Mouse (Mus musculus): Measurements from ENCODE around the gene Grik4.

Grik4 gene

GRCm38 (mm10) chr9:42742385-42742784 is 201.9 kb downstream of the Grik4 start:
- DNase-seq (ENCODE audit: low spot score), result no peak

GRCm38 (mm10) chr9:42736697-42737335 is 207.5 kb downstream of the Grik4 start:
- no peak for DNase-seq (ENCODE audit: low spot score)

GRCm38 (mm10) chr9:42735086-42735485 is 209.2 kb downstream of the Grik4 start:
- no peak for DNase-seq (ENCODE audit: low spot score)

GRCm38 (mm10) chr9:42732731-42733318 is 211.5 kb downstream of the Grik4 start:
- DNase-seq (ENCODE audit: low spot score), result no peak

DNA sequence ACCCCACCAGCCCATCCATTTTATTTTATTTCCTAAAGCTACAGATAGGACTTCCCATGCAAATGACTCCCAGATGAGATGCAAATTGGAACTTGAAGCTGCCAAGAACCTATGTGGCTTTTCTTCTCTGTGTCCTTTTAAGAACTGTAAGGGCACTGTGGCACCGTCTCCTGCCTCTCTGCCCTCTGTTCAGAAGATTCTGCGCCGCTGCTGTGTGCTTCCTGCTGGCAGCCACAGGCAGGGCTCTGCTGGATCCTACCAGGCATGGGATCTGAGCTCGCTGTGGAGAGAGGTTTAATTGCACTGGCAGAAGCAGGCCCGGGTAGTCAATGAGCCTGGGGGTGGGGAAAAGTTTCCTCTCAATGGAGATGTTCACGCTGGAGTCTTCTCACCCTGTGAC is 215.8 kb downstream of the Grik4 start:
- no peak for DNase-seq (ENCODE audit: low spot score)

GRCm38 (mm10) chr9:42727661-42728060 is 216.6 kb downstream of the Grik4 start:
- DNase-seq (ENCODE audit: low spot score), result no peak

DNA sequence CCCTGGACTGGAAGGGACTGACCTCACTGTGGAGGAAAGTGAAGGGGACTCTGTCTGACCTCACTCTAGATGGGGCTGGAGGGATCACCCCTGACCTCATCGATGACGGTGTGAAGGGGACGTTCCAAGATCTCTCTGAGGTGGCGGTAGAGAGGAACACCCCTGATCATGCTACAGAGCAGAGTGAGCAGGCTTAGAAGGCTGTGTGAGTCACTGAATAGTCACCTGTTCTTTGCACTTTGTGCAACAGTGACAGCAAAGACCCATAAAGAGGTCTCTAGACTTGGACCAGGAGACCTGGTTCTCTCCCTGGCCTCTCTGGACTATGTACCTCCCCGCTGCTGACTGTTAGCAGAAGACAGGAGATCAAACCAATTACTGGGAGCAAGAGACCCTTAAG is 217.1 kb downstream of the Grik4 start:
- no peak for DNase-seq (ENCODE audit: low spot score)

GRCm38 (mm10) chr9:42724099-42724498 is 220.2 kb downstream of the Grik4 start:
- no peak for DNase-seq (ENCODE audit: low spot score)

GRCm38 (mm10) chr9:42722501-42722900 is 221.8 kb downstream of the Grik4 start:
- no peak for DNase-seq (ENCODE audit: low spot score)

- no peak for DNase-seq (ENCODE audit: low spot score)
Measured at GRCm38 (mm10) chr9:42721718-42722117, 222.6 kb downstream of the Grik4 start.

DNA sequence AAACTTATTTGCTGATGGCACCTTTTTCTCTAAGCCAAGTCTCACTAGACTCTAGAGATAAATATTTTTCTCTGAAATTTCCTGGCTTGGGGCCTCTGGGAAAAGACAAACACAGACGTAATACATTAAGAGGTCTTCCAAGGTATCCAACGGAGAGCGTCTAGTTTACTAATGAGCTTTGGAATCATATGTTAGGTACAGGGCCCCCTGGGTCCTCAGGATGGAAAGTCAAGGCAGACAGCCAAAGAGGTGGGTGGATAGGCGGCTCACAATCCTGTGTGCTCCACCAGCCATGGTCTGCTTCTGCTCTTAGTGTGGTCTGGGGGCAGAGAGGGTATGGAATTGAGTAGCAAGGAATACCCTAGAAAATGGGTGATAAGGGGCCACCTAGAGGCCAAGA is 223.1 kb downstream of the Grik4 start:
- no peak for DNase-seq (ENCODE audit: low spot score)

- DNase-seq (ENCODE audit: low spot score), result no peak
Measured at GRCm38 (mm10) chr9:42713912-42714311, 230.4 kb downstream of the Grik4 start.

GRCm38 (mm10) chr9:42705848-42706247 is 238.4 kb downstream of the Grik4 start:
- DNase-seq (ENCODE audit: low spot score), result no peak

- no peak for DNase-seq (ENCODE audit: low spot score)
Measured at GRCm38 (mm10) chr9:42703191-42703854, 241.0 kb downstream of the Grik4 start.

GRCm38 (mm10) chr9:42702231-42703132 is 241.8 kb downstream of the Grik4 start:
- no peak for DNase-seq (ENCODE audit: low spot score)

GRCm38 (mm10) chr9:42701729-42702128 is 242.6 kb downstream of the Grik4 start:
- no peak for DNase-seq (ENCODE audit: low spot score)

DNA sequence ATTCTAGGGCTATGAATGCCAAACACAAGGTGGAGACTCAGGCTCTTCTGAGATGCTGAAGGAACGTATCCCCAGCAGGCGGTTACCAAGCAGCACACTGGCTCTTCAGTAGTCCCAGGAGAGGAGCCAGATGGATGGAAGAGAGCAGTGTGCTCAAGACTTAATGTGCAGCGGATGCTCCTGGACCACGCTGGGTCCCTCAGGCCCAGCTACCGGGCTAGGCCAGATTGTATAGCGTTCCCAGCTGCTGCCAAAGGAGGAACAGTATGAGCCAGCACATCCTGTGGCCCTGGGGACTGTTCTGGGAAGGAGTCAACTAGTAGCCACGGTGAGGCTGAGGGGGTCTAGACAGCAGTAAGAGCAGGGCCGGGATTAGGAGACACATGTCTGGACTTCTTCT is 251.3 kb downstream of the Grik4 start:
- no peak for DNase-seq (ENCODE audit: low spot score)

- DNase-seq (ENCODE audit: low spot score), result peak; percentile 71
Measured at GRCm38 (mm10) chr9:42688143-42688542, 256.1 kb downstream of the Grik4 start.

GRCm38 (mm10) chr9:42686104-42686503 is 258.2 kb downstream of the Grik4 start:
- DNase-seq (ENCODE audit: low spot score), result peak; percentile 21

DNA sequence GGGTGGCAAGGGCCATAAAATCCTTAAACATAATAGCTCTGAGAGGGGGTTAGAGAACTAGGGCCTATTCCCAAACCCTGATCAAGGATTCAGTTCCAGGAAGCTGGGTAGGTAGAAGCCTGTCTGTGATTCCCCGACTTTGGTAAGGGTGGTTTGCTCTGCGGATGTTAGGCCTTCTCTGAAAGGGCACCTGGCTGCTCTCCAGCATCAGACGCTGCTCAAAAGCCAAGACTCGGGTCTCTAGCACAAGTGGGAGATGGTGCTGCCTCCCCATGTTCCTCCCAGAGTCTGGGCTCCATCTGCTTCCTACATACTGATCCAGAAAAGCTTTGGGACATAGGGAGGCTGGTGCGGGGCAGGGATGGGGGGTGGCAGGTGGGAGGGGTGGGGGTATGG is 270.3 kb downstream of the Grik4 start:
- peak; percentile 34 for DNase-seq (ENCODE audit: low spot score)

DNA sequence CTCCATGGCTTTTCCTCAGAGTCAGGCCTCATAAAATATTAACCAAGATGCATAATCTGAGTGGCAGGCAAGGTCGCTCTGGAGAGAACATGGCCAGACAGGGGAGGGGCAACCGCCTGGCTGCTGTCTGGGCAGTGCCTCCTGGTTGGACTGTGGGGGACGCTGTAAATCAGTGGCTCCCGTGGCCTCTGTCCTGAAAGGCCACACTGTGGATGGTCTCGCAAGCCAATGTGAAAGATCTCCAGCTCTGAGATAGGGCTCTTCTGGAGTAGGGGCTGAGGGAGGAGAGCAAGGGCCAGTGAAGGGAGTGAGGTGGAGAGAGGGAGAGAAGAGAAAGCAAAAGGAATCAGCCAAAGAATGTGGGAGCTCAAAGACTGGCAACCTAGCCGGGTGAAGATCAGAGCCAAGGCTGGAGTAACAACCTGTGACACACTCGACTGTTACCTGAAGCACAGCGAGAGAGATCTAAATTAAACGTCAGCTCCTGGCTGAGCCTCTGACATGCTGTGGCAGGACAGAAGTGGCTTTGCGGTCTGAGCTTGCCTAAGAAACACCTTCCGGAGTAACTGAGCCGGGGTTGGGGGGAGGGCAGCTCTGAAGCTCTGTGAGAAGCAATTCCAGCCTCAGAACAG is 270.8 kb downstream of the Grik4 start:
- DNase-seq (ENCODE audit: low spot score), result no peak

GRCm38 (mm10) chr9:42672982-42673381 is 271.3 kb downstream of the Grik4 start:
- DNase-seq (ENCODE audit: low spot score), result no peak

All from layer of hippocampus, adult 11-12 months (tissue).